Mouse (Mus musculus): ENCODE measurements around the gene Rbfox1. TPM values are rescaled to one million over a fixed set of nuclear protein-coding genes. Genes with fewer than 3 reads are reported as not detected.
A peak's percentile ranks its signal among the peaks of the same experiment; 100 is the strongest.

The Rbfox1 gene
- polyA plus RNA-seq, 1 experiment from 2014 or later: 276 TPM

- WGBS: 71% methylated on average over 3 of the region's 3 CpGs
- no peak overlapping the region for H3K4me3 ChIP-seq (ENCODE audit: low read length)
- no peaks in the 10 kb centered on the region for H3K27me3 ChIP-seq (replicated peaks; ENCODE audit: control insufficient read depth, insufficient read depth, low read length)
- H3K36me3 ChIP-seq (ENCODE audit: control insufficient read depth, insufficient read depth, low read length): no peaks in the 10 kb centered on the region
- no peak overlapping the region for H3K27ac ChIP-seq (ENCODE audit: low read depth, low read length)
- ATAC-seq: no peak
- H3K4me1 ChIP-seq (ENCODE audit: control insufficient read depth, insufficient read depth, low read depth, low read length): peaks cover 10% of the 10 kb centered on the region
- no peaks in the 10 kb centered on the region for H3K9me3 ChIP-seq (ENCODE audit: control insufficient read depth, low read length)
- H3K4me2 ChIP-seq (ENCODE audit: low read length): no peak overlapping the region
- no peak overlapping the region for H3K9ac ChIP-seq (ENCODE audit: low read depth, low read length)
These were observed 1269.5 kb downstream of the Rbfox1 start for GRCm38 (mm10) chr16:7154671-7155070.

- WGBS: 54% methylated on average over 8 of the region's 8 CpGs
- no peak for ATAC-seq
- Histone ChIP-seq H3K9ac (ENCODE audit: low read depth, low read length) (no peak overlapping the region), H3K27ac (ENCODE audit: low read depth, low read length) (peak overlapping the region; percentile 7; the same call in 1 of the 2 replicates), H3K4me1 (ENCODE audit: control insufficient read depth, insufficient read depth, low read depth, low read length) (no peaks in the 10 kb centered on the region; the same call in 1 of the 2 replicates), H3K4me3 (ENCODE audit: low read length) (no peak overlapping the region), H3K36me3 (ENCODE audit: control insufficient read depth, insufficient read depth, low read length) (no peaks in the 10 kb centered on the region), H3K4me2 (ENCODE audit: low read length) (no peak overlapping the region), H3K9me3 (ENCODE audit: control insufficient read depth, low read length) (no peaks in the 10 kb centered on the region), H3K27me3 (replicated peaks; ENCODE audit: control insufficient read depth, insufficient read depth, low read length) (no peaks in the 10 kb centered on the region)
These were observed 1274.0 kb downstream of the Rbfox1 start for GRCm38 (mm10) chr16:7158856-7159826.

DNA sequence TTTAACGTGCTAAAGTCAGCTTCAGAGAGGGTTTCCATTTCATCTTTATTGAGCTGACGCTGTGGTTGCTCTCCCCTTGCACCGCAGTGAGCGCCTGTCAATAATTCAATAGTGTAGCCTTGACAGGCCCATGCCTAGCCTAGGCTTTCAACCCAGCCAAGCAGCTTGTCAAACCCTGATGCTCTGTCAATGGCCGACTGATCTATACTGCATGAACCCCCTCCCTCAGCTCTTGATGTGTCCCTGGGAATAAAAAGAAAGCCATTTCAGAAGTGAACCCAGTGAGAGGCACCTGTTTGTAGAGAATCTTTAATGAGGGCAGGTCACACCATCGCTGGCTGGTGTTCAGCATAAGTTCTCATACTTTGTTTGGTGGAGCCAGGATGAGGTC lies 1274.7 kb downstream of the Rbfox1 start:
- H3K36me3 ChIP-seq (ENCODE audit: control insufficient read depth, insufficient read depth, low read length): no peaks in the 10 kb centered on the region
- H3K9ac ChIP-seq (ENCODE audit: low read depth, low read length): no peak overlapping the region
- no peak overlapping the region for H3K4me2 ChIP-seq (ENCODE audit: low read length)
- no peak overlapping the region for H3K27ac ChIP-seq (ENCODE audit: low read depth, low read length)
- H3K9me3 ChIP-seq (ENCODE audit: control insufficient read depth, low read length): no peaks in the 10 kb centered on the region
- H3K4me3 ChIP-seq (ENCODE audit: low read length): no peak overlapping the region
- H3K4me1 ChIP-seq (ENCODE audit: control insufficient read depth, insufficient read depth, low read depth, low read length): no peaks in the 10 kb centered on the region; the same call in 1 of the 2 replicates
- no peaks in the 10 kb centered on the region for H3K27me3 ChIP-seq (replicated peaks; ENCODE audit: control insufficient read depth, insufficient read depth, low read length)
- ATAC-seq: 0 out of 2 replicates have a peak, but pooled peaks have one; percentile 47
- 54% methylated on average over 6 of the region's 6 CpGs for WGBS

GRCm38 (mm10) chr16:7162168-7162567 lies 1277.0 kb downstream of the Rbfox1 start:
- Histone ChIP-seq H3K4me1 (ENCODE audit: control insufficient read depth, insufficient read depth, low read depth, low read length) (no peaks in the 10 kb centered on the region; the same call in 1 of the 2 replicates), H3K4me3 (ENCODE audit: low read length) (no peak overlapping the region), H3K27ac (ENCODE audit: low read depth, low read length) (no peak overlapping the region), H3K4me2 (ENCODE audit: low read length) (no peak overlapping the region), H3K36me3 (ENCODE audit: control insufficient read depth, insufficient read depth, low read length) (no peaks in the 10 kb centered on the region), H3K9me3 (ENCODE audit: control insufficient read depth, low read length) (no peaks in the 10 kb centered on the region), H3K9ac (ENCODE audit: low read depth, low read length) (no peak overlapping the region), H3K27me3 (replicated peaks; ENCODE audit: control insufficient read depth, insufficient read depth, low read length) (no peaks in the 10 kb centered on the region)
- ATAC-seq: no peak
- WGBS: 46% methylated on average over 4 of the region's 4 CpGs

DNA sequence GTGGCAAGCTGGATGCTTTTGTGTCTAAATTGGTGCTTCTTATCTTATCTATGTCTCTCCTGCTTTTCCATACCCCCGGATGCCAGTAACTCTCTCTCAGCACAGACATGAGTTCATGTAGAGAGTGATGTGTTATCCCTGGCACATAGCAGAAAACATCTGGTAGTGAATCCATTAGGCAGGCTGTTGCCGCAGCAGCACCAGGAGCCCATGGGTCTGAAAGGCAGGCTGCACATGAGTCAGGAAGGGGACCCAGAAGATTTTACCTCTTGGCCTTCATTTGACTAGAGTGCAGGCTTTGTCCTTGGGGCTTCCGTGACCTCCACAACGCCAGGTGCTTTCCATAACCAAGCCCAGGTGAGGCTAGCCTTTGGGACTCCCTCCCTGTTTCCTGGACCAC lies 1278.5 kb downstream of the Rbfox1 start:
- Histone ChIP-seq H3K9me3 (ENCODE audit: control insufficient read depth, low read length) (no peaks in the 10 kb centered on the region), H3K36me3 (ENCODE audit: control insufficient read depth, insufficient read depth, low read length) (no peaks in the 10 kb centered on the region), H3K4me3 (ENCODE audit: low read length) (no peak overlapping the region), H3K4me1 (ENCODE audit: control insufficient read depth, insufficient read depth, low read depth, low read length) (no peaks in the 10 kb centered on the region; the same call in 1 of the 2 replicates), H3K4me2 (ENCODE audit: low read length) (no peak overlapping the region), H3K9ac (ENCODE audit: low read depth, low read length) (no peak overlapping the region), H3K27ac (ENCODE audit: low read depth, low read length) (no peak overlapping the region), H3K27me3 (replicated peaks; ENCODE audit: control insufficient read depth, insufficient read depth, low read length) (no peaks in the 10 kb centered on the region)
- no peak for ATAC-seq
- WGBS: 72% methylated on average over 4 of the region's 4 CpGs

DNA sequence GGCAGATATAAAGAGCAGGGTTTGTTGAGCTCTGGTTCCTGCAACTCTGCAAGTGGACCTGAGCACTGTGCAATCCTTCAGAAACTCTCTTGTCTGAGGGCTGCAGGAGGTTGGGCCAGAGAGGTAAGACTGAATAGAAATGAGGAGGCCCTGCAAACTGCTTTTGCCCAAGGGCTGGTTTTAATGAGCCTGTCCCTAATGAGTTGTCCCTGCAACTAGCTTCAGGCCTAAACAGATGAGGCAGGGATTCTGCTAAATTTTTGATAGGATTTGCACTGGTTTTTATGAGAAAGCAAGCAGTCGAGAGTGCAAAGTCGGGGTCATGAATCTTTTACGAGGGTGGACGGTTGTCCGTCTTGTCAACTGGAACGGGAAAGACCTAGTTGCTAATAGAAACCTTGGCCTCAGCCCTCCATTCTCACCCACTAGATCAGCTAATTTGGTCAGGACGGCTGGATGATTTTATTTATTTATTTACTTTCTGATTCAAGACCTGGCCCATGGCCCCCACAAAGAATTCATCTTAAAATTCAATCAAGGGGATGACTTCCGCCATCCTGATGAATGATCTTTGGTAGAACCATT lies 1279.1 kb downstream of the Rbfox1 start:
- Histone ChIP-seq H3K27ac (ENCODE audit: low read depth, low read length) (no peak overlapping the region), H3K36me3 (ENCODE audit: control insufficient read depth, insufficient read depth, low read length) (no peaks in the 10 kb centered on the region), H3K4me2 (ENCODE audit: low read length) (no peak overlapping the region), H3K9ac (ENCODE audit: low read depth, low read length) (no peak overlapping the region), H3K9me3 (ENCODE audit: control insufficient read depth, low read length) (no peaks in the 10 kb centered on the region), H3K4me3 (ENCODE audit: low read length) (no peak overlapping the region), H3K4me1 (ENCODE audit: control insufficient read depth, insufficient read depth, low read depth, low read length) (no peaks in the 10 kb centered on the region; the same call in 1 of the 2 replicates), H3K27me3 (replicated peaks; ENCODE audit: control insufficient read depth, insufficient read depth, low read length) (no peaks in the 10 kb centered on the region)
- 67% methylated on average over 8 of the region's 8 CpGs for WGBS
- ATAC-seq: no peak

- ATAC-seq: no peak
- no peaks in the 10 kb centered on the region for H3K27me3 ChIP-seq (replicated peaks; ENCODE audit: control insufficient read depth, insufficient read depth, low read length)
- WGBS: 94% methylated on average over 2 of the region's 2 CpGs
- no peak overlapping the region for H3K4me2 ChIP-seq (ENCODE audit: low read length)
- H3K36me3 ChIP-seq (ENCODE audit: control insufficient read depth, insufficient read depth, low read length): no peaks in the 10 kb centered on the region
- no peak overlapping the region for H3K27ac ChIP-seq (ENCODE audit: low read depth, low read length)
- H3K4me3 ChIP-seq (ENCODE audit: low read length): no peak overlapping the region
- H3K4me1 ChIP-seq (ENCODE audit: control insufficient read depth, insufficient read depth, low read depth, low read length): no peaks in the 10 kb centered on the region
- no peaks in the 10 kb centered on the region for H3K9me3 ChIP-seq (ENCODE audit: control insufficient read depth, low read length)
- H3K9ac ChIP-seq (ENCODE audit: low read depth, low read length): no peak overlapping the region
These were observed 1290.8 kb downstream of the Rbfox1 start for GRCm38 (mm10) chr16:7175960-7176359.

- Histone ChIP-seq H3K4me1 (ENCODE audit: control insufficient read depth, insufficient read depth, low read depth, low read length) (no peaks in the 10 kb centered on the region; the same call in none of the 2 replicates), H3K27ac (ENCODE audit: low read depth, low read length) (peak overlapping the region; percentile 34; the same call in 1 of the 2 replicates), H3K4me2 (ENCODE audit: low read length) (no peak overlapping the region), H3K4me3 (ENCODE audit: low read length) (no peak overlapping the region), H3K36me3 (ENCODE audit: control insufficient read depth, insufficient read depth, low read length) (no peaks in the 10 kb centered on the region), H3K9ac (ENCODE audit: low read depth, low read length) (no peak overlapping the region), H3K9me3 (ENCODE audit: control insufficient read depth, low read length) (no peaks in the 10 kb centered on the region), H3K27me3 (replicated peaks; ENCODE audit: control insufficient read depth, insufficient read depth, low read length) (no peaks in the 10 kb centered on the region)
- ATAC-seq: peak; percentile 56
- WGBS: 58% methylated on average over 2 of the region's 2 CpGs
These were observed 1302.6 kb downstream of the Rbfox1 start for GRCm38 (mm10) chr16:7187788-7188187.

- Histone ChIP-seq H3K9ac (ENCODE audit: low read depth, low read length) (no peak overlapping the region), H3K27ac (ENCODE audit: low read depth, low read length) (no peak overlapping the region), H3K36me3 (ENCODE audit: control insufficient read depth, insufficient read depth, low read length) (no peaks in the 10 kb centered on the region), H3K4me3 (ENCODE audit: low read length) (no peak overlapping the region), H3K9me3 (ENCODE audit: control insufficient read depth, low read length) (no peaks in the 10 kb centered on the region), H3K4me1 (ENCODE audit: control insufficient read depth, insufficient read depth, low read depth, low read length) (no peaks in the 10 kb centered on the region; the same call in 1 of the 2 replicates), H3K27me3 (replicated peaks; ENCODE audit: control insufficient read depth, insufficient read depth, low read length) (no peaks in the 10 kb centered on the region), H3K4me2 (ENCODE audit: low read length) (no peak overlapping the region)
- 72% methylated on average over 5 of the region's 5 CpGs for WGBS
- no peak for ATAC-seq
These were observed 1308.4 kb downstream of the Rbfox1 start for GRCm38 (mm10) chr16:7193535-7193934.

Measured in hindbrain, embryonic 16.5 days (tissue).